Mouse (Mus musculus) lung, embryonic 16.5 days (tissue): ENCODE measurements around the gene Trio. TPM values are rescaled to one million over a fixed set of nuclear protein-coding genes. Genes with fewer than 3 reads are reported as not detected.

Experiments
- ATAC-seq: fragments of 200-750 bp; cut with Nextera tagmentation; 2 replicates; pipeline ENCODE4 v1.8.0; 2017; ENCODE audit warnings: low read depth, mild to moderate bottlenecking, moderate library complexity
- H3K27ac ChIP-seq: fragments of 300-500 bp; sonication (generic); 2 replicates; pipeline ENCODE4 v1.5.1; 2014; ENCODE audit warnings: mild to moderate bottlenecking, control low read depth, low read length
- H3K27me3 ChIP-seq: fragments of 300-500 bp; sonication (generic); 2 replicates; pipeline ENCODE4 v1.6.1; 2014; ENCODE audit warnings: low read depth, low read length, mixed read lengths; ENCODE audit not compliant: control insufficient read depth, insufficient read depth
- H3K36me3 ChIP-seq: fragments of 300-500 bp; sonication (generic); 2 replicates; pipeline ENCODE4 v1.6.1; 2014; ENCODE audit warnings: low read length; ENCODE audit not compliant: control insufficient read depth, insufficient read depth
- H3K4me1 ChIP-seq: fragments of 300-500 bp; sonication (generic); replicated peaks from 2 replicates; pipeline ENCODE4 v1.6.1; 2014; ENCODE audit warnings: low read length, mixed read lengths; ENCODE audit not compliant: control insufficient read depth, insufficient read depth
- H3K4me2 ChIP-seq: fragments of 300-500 bp; sonication (generic); 2 replicates; pipeline ENCODE4 v1.6.1; 2014; ENCODE audit warnings: low read depth, low read length, control low read depth
- H3K4me3 ChIP-seq: fragments of 300-500 bp; sonication (generic); 2 replicates; pipeline ENCODE4 v1.5.1; 2014; ENCODE audit warnings: mild to moderate bottlenecking, low read length, control low read depth
- H3K9ac ChIP-seq: fragments of 300-500 bp; sonication (generic); 2 replicates; pipeline ENCODE4 v1.6.1; 2014; ENCODE audit warnings: low read length, control low read depth
- H3K9me3 ChIP-seq: fragments of 300-500 bp; sonication (generic); 2 replicates; pipeline ENCODE4 v1.6.1; 2016; ENCODE audit warnings: low read length; ENCODE audit not compliant: control insufficient read depth
- WGBS: fragments of 180-500 bp; shearing (Covaris S2); extraction: QIAGEN DNeasy Blood & Tissue Kit; methylation state at CpG from one replicate; pipeline ENCODE4 v1.1.7; 2014; 5-methylcytosine and 5-hydroxymethylcytosine counted together
- polyA plus RNA-seq: library from polyadenylated mRNA; unstranded; fragments of >200 nt; fragmentation: Nextera tagmentation; extraction: Ambion mirVana; gene quantifications from 2 replicates; pipeline ENCODE4 v1.2.1, GENCODE M21; 2015

Gene Trio
- polyA plus RNA-seq, 1 experiment from 2014 or later, result 16.4 TPM

- no peak overlapping the region for H3K4me3 ChIP-seq
- H3K27ac ChIP-seq, result no peak overlapping the region
- 42% methylated on average over 18 of the region's 18 CpGs for WGBS
- no peaks in the 10 kb centered on the region for H3K4me1 ChIP-seq
- no peaks in the 10 kb centered on the region for H3K36me3 ChIP-seq
- 0 out of 2 replicates have a peak overlapping the region, but pooled peaks have one; percentile 15 for H3K4me2 ChIP-seq
- peak; percentile 52; the same call in 1 of the 2 replicates for ATAC-seq
- H3K9ac ChIP-seq, result peak overlapping the region; percentile 3; the same call in 1 of the 2 replicates
- no peaks in the 10 kb centered on the region for H3K9me3 ChIP-seq
- no peaks in the 10 kb centered on the region for H3K27me3 ChIP-seq
Measured at GRCm38 (mm10) chr15:28051104-28051625, 25.5 kb upstream of the Trio start.

GRCm38 (mm10) chr15:28047711-28048110 is 22.1 kb upstream of the Trio start:
- no peak for ATAC-seq

DNA sequence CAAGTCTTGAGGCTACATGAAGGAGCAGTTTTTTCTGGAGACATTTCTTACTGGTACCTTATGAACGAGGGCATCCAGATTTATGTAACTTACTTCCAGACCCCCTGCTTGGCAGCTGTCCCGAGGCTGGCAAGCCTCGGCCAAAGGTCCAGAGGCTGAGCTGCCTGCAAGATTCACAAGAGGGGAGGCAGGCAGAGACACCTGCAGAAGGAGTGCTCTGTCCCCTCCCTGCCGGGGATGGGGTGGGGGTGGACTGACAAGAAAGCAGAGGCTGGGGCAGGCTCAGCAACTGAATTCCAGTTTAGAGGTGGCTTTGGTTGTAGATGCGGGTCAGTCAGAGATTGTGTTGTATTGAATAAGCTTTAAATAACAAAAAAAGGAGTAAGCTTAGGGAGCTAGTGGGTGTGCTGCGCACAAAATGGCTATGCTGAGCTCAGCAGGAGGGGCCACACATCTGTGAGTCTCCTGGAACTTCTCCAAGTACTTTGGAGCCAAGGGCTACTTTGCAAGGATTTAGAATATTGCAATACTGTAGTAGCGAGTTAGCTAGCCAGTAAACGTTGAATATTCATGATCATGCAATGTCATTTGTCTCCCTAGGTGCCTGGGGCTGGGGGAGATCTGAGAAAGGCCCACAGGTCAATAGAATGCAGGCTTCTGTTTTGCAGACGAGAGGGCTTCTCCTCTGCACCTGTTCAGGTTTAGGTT is 15.7 kb upstream of the Trio start:
- no peaks in the 10 kb centered on the region for H3K9me3 ChIP-seq
- 19% methylated on average over 9 of the region's 9 CpGs for WGBS
- no peaks in the 10 kb centered on the region for H3K27me3 ChIP-seq
- no peak overlapping the region for H3K4me3 ChIP-seq
- H3K4me1 ChIP-seq, result no peaks in the 10 kb centered on the region
- H3K27ac ChIP-seq, result no peak overlapping the region
- no peaks in the 10 kb centered on the region for H3K36me3 ChIP-seq
- no peak overlapping the region for H3K4me2 ChIP-seq
- H3K9ac ChIP-seq, result no peak overlapping the region
- no peak for ATAC-seq

More at GRCm38 (mm10) chr15:28047711-28048110, 22.1 kb upstream of the Trio start:
- H3K27me3 ChIP-seq, result no peaks in the 10 kb centered on the region
- no peak overlapping the region for H3K27ac ChIP-seq
- no peaks in the 10 kb centered on the region for H3K9me3 ChIP-seq
- H3K9ac ChIP-seq, result no peak overlapping the region
- H3K36me3 ChIP-seq, result no peaks in the 10 kb centered on the region
- H3K4me3 ChIP-seq, result no peak overlapping the region
- no peaks in the 10 kb centered on the region for H3K4me1 ChIP-seq
- 64% methylated on average over 3 of the region's 3 CpGs for WGBS
- no peak overlapping the region for H3K4me2 ChIP-seq

DNA sequence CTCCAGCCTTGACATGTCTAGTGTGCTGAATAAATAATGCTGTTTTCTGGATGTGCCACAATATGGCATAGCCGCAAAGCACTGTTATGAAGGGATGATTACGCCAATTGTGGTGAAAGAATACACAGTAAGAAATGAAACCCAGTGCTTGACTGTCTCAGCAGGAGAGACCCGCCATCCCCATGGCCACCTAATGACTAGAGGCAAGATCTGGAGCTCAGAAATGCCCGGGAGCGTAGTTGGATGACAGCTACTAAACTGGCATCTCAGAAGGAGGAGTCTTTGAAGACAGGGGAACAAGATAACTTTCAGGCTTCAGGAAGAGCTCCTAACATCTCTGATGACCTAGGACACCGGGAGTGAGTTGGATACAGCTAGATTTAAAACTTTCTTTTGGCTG is 12.0 kb upstream of the Trio start:
- Histone ChIP-seq H3K4me3 (no peak overlapping the region), H3K4me1 (no peaks in the 10 kb centered on the region), H3K27ac (no peak overlapping the region), H3K36me3 (no peaks in the 10 kb centered on the region), H3K9me3 (no peaks in the 10 kb centered on the region), H3K27me3 (no peaks in the 10 kb centered on the region), H3K9ac (no peak overlapping the region), H3K4me2 (no peak overlapping the region)
- WGBS, result 88% methylated on average over 6 of the region's 6 CpGs
- no peak for ATAC-seq

- WGBS, result 75% methylated on average over 10 of the region's 10 CpGs
- ATAC-seq, result no peak
- Histone ChIP-seq H3K4me1 (no peaks in the 10 kb centered on the region), H3K9me3 (no peaks in the 10 kb centered on the region), H3K4me3 (no peak overlapping the region), H3K9ac (no peak overlapping the region), H3K4me2 (no peak overlapping the region), H3K27ac (no peak overlapping the region), H3K36me3 (no peaks in the 10 kb centered on the region), H3K27me3 (no peaks in the 10 kb centered on the region)
Measured at GRCm38 (mm10) chr15:28035601-28036000, 10.0 kb upstream of the Trio start.

GRCm38 (mm10) chr15:28034636-28035035 is 9.0 kb upstream of the Trio start:
- no peaks in the 10 kb centered on the region for H3K36me3 ChIP-seq
- H3K4me3 ChIP-seq, result no peak overlapping the region
- no peaks in the 10 kb centered on the region for H3K4me1 ChIP-seq
- H3K4me2 ChIP-seq, result no peak overlapping the region
- WGBS, result 83% methylated on average over 10 of the region's 10 CpGs
- no peak overlapping the region for H3K9ac ChIP-seq
- H3K27ac ChIP-seq, result no peak overlapping the region
- H3K27me3 ChIP-seq, result no peaks in the 10 kb centered on the region
- no peaks in the 10 kb centered on the region for H3K9me3 ChIP-seq
- no peak for ATAC-seq

- Histone ChIP-seq H3K4me1 (peaks cover 3% of the 10 kb centered on the region; the same call in 1 of the 2 replicates), H3K27me3 (no peaks in the 10 kb centered on the region), H3K9me3 (no peaks in the 10 kb centered on the region), H3K9ac (no peak overlapping the region), H3K27ac (no peak overlapping the region), H3K36me3 (no peaks in the 10 kb centered on the region), H3K4me3 (no peak overlapping the region), H3K4me2 (no peak overlapping the region)
- no peak for ATAC-seq
- WGBS, result 79% methylated on average over 7 of the region's 7 CpGs
Measured at GRCm38 (mm10) chr15:28029371-28029770, 3.7 kb upstream of the Trio start.

GRCm38 (mm10) chr15:28028542-28028941 is 2.9 kb upstream of the Trio start:
- H3K4me1 ChIP-seq, result peaks cover 6% of the 10 kb centered on the region; the same call in 1 of the 2 replicates
- ATAC-seq, result no peak
- no peaks in the 10 kb centered on the region for H3K9me3 ChIP-seq

GRCm38 (mm10) chr15:28026167-28026481 is 476 bp upstream of the Trio start:
- Histone ChIP-seq H3K36me3 (no peaks in the 10 kb centered on the region), H3K4me3 (peak overlapping the region; percentile 88), H3K27ac (no peak overlapping the region), H3K4me1 (peaks cover 29% of the 10 kb centered on the region), H3K27me3 (no peaks in the 10 kb centered on the region), H3K9ac (peak overlapping the region; percentile 49), H3K4me2 (peak overlapping the region; percentile 55), H3K9me3 (no peaks in the 10 kb centered on the region)
- under 1% methylated on average over 18 of the region's 18 CpGs for WGBS
- no peak for ATAC-seq

More at GRCm38 (mm10) chr15:28028542-28028941, 2.9 kb upstream of the Trio start:
- WGBS, result 90% methylated on average over 6 of the region's 6 CpGs
- H3K4me3 ChIP-seq, result no peak overlapping the region
- no peak overlapping the region for H3K4me2 ChIP-seq
- no peak overlapping the region for H3K9ac ChIP-seq
- no peak overlapping the region for H3K27ac ChIP-seq
- no peaks in the 10 kb centered on the region for H3K27me3 ChIP-seq
- no peaks in the 10 kb centered on the region for H3K36me3 ChIP-seq
